In the genomic region with DNA sequence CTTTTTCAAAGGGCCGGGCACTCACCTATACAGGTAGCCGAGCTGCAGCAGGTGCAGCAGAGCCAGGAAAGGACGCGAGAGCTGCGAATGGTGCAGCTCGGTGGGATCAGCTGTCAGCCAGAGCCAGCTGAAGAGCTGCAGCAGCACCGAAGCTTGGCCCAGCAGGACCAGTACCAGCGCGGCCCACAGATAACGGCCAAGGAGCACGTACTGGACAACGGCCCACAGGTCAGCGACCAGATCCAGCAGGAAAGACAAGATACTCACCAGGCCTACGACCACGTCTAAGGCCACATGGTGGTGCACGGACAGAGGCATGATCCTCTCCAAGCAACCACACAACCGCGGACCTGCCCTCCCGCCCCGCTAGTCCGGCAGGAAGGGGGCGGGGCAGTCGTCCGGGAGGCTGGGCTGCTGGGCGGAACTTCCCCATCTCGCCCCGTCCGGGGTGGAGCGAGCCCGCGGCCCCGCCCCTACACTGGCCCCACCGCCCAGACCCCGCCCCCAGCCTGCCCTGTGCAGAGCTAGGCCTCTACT, we compare ENCODE assay signal across 8 mouse cellular contexts. TPM values are rescaled to one million over a fixed set of nuclear protein-coding genes. Genes with fewer than 3 reads are reported as not detected.
A peak's percentile ranks its signal among the peaks of the same experiment; 100 is the strongest.
DNase-seq lines count a peak whose midpoint lies in the region; ATAC-seq and TF ChIP-seq lines count a peak whose summit lies in the region.

Xkr8 (minus strand) TSS at position 399 of the 537 bp plus-strand sequence.

- H3K4me2 ChIP-seq in embryonic facial prominence, embryonic 14.5 days (ENCODE audit: low read depth, low read length) = peak within 1 kb of the TSS; percentile 68
- H3K4me2 ChIP-seq in liver, embryonic 11.5 days = peak within 1 kb of the TSS; percentile 100
- peak within 1 kb of the TSS; percentile 97 for H3K4me2 ChIP-seq in myocyte (ENCODE audit: low read depth)

- TF ChIP-seq POLR2A in myocyte (IDR thresholded peaks at IDR 0.05; ENCODE audit: insufficient read length, low read depth) = peak; percentile 88

- peak within 1 kb of the TSS; percentile 63 for H3K9ac ChIP-seq in embryonic facial prominence, embryonic 14.5 days (ENCODE audit: low read depth, low read length)
- peak within 1 kb of the TSS; percentile 72 for H3K9ac ChIP-seq in liver, embryonic 11.5 days (ENCODE audit: low read depth, low read length)

- H3K4me1 ChIP-seq in embryonic facial prominence, embryonic 14.5 days (ENCODE audit: control insufficient read depth, insufficient read depth, low read length) = peaks cover 5% of the 10 kb centered on the region
- peaks cover 13% of the 10 kb centered on the region for H3K4me1 ChIP-seq in liver, embryonic 11.5 days (replicated peaks; ENCODE audit: control insufficient read depth, insufficient read depth, low read length)

- peak; percentile 93 for DNase-seq in A20 (ENCODE audit: low read depth, low spot score)
- peak; percentile 82 to 89 for DNase-seq in adrenal gland, postnatal 4 days (ENCODE audit: low spot score in 2 of 2)
- DNase-seq in embryonic facial prominence, embryonic 14.5 days (ENCODE audit: low spot score) = peak; percentile 91
- peak; percentile 84 for DNase-seq in heart, adult 8-10 months (ENCODE audit: low spot score)
- DNase-seq in kidney, adult 8-10 months = peak; percentile 90
- peak; percentile 92 for DNase-seq in liver, embryonic 11.5 days (ENCODE audit: low spot score)
- DNase-seq in splenic B cell, adult 2 months (ENCODE audit: low read depth, low spot score) = peak; percentile 92

- peak within 1 kb of the TSS; percentile 2 for H3ac ChIP-seq in myocyte (ENCODE audit: control insufficient read depth, insufficient read length)

- H3K4me3 ChIP-seq in embryonic facial prominence, embryonic 14.5 days (ENCODE audit: low read depth, low read length) = peak within 1 kb of the TSS; percentile 54
- peak within 1 kb of the TSS; percentile 73 for H3K4me3 ChIP-seq in liver, embryonic 11.5 days (ENCODE audit: low read depth, low read length)
- peak within 1 kb of the TSS; percentile 42 for H3K4me3 ChIP-seq in myocyte

- WGBS in embryonic facial prominence, embryonic 14.5 days = 4% methylated on average over 21 of the region's 34 CpGs
- 2% methylated on average over 34 of the region's 34 CpGs for WGBS in liver, embryonic 11.5 days

- H3K27me3 ChIP-seq in embryonic facial prominence, embryonic 14.5 days (replicated peaks; ENCODE audit: control insufficient read depth, insufficient read depth, low read length) = no peaks in the 10 kb centered on the region
- H3K27me3 ChIP-seq in liver, embryonic 11.5 days (replicated peaks; ENCODE audit: control insufficient read depth, insufficient read depth, low read length) = no peaks in the 10 kb centered on the region
- H3K27me3 ChIP-seq in myocyte (ENCODE audit: control insufficient read depth, insufficient read depth, insufficient read length) = no peaks in the 10 kb centered on the region
- H3K27me3 ChIP-seq in splenic B cell, adult 2 months (ENCODE audit: control insufficient read depth, insufficient read depth, low read length, poor library complexity, severe bottlenecking) = no peaks in the 10 kb centered on the region

- no peaks in the 10 kb centered on the region for H3K9me3 ChIP-seq in embryonic facial prominence, embryonic 14.5 days (ENCODE audit: control insufficient read depth, low read length)
- H3K9me3 ChIP-seq in liver, embryonic 11.5 days (ENCODE audit: control insufficient read depth, low read length) = no peaks in the 10 kb centered on the region

- H3K79me2 ChIP-seq in myocyte (ENCODE audit: control insufficient read depth, insufficient read depth) = no peaks in the 10 kb centered on the region

- H3K36me3 ChIP-seq in embryonic facial prominence, embryonic 14.5 days (ENCODE audit: control insufficient read depth, insufficient read depth, low read length) = peaks cover 4% of the 10 kb centered on the region; the same call in 1 of the 2 replicates
- H3K36me3 ChIP-seq in liver, embryonic 11.5 days (ENCODE audit: control insufficient read depth, insufficient read depth, low read length) = peaks cover 1% of the 10 kb centered on the region; the same call in 1 of the 2 replicates
- no peaks in the 10 kb centered on the region for H3K36me3 ChIP-seq in myocyte (ENCODE audit: control insufficient read depth, insufficient read depth)
- no peaks in the 10 kb centered on the region for H3K36me3 ChIP-seq in splenic B cell, adult 2 months (ENCODE audit: control insufficient read depth, insufficient read depth, low read length, poor library complexity, severe bottlenecking)

- ATAC-seq in embryonic facial prominence, embryonic 14.5 days (ENCODE audit: low read depth) = peak; percentile 98
- ATAC-seq in liver, embryonic 11.5 days (replicated peaks; ENCODE audit: low FRiP score) = peak; percentile 93

- no peak within 1 kb of the TSS; the same call in 1 of the 2 replicates for H3K27ac ChIP-seq in embryonic facial prominence, embryonic 14.5 days (replicated peaks; ENCODE audit: low read depth, low read length)
- H3K27ac ChIP-seq in liver, embryonic 11.5 days (ENCODE audit: low read depth, low read length) = peak within 1 kb of the TSS; percentile 25; the same call in 1 of the 2 replicates

TF ChIP-seq in myocyte, 11 proteins besides CTCF, POLR2A, EP300 and RAD21:
- TF ChIP-seq MYOG (IDR thresholded peaks at IDR 0.05; ENCODE audit: control insufficient read depth in 1 of 3, insufficient read depth in 1 of 3, insufficient read length in 2 of 3, low read depth in 2 of 3) (peak in 1 of 3 experiments; percentile 24), POLR2AphosphoS2 (IDR thresholded peaks at IDR 0.05; ENCODE audit: insufficient read length, low read depth) (peak; percentile 86), REST (IDR thresholded peaks at IDR 0.05; ENCODE audit: insufficient read depth, insufficient read length) (no peak), MYOD1 (IDR thresholded peaks at IDR 0.05; ENCODE audit: control insufficient read depth in 1 of 3, insufficient read length in 2 of 3, low read depth in 2 of 3) (peak in 2 of 3 experiments; percentile 3 to 20), TCF12 (IDR thresholded peaks at IDR 0.05; ENCODE audit: insufficient read depth, poor library complexity, severe bottlenecking) (no peak), MAX (IDR thresholded peaks at IDR 0.05; ENCODE audit: low read depth) (no peak), USF1 (IDR thresholded peaks at IDR 0.05; ENCODE audit: low read depth) (no peak)

RNA-seq across cellular contexts. Expression of gene Xkr8, which starts in this region (rescaled TPM):
- total RNA-seq in adrenal gland, postnatal 4 days (2021) = 1 to 10 TPM; 5.4 to 7.3 TPM
- polyA plus RNA-seq in embryonic facial prominence, embryonic 14.5 days (2014; fragmentation: Nextera tagmentation; extraction: Ambion mirVana) = 6.9 and 9.4 TPM in 2 replicates
- total RNA-seq in heart, adult 8-10 months (2022) = 1 to 10 TPM; 1.1 to 2.1 (median 1.8) TPM
- 5.1 and 7.7 TPM in 2 replicates for polyA plus RNA-seq in liver, embryonic 11.5 days (2014; fragmentation: Nextera tagmentation; extraction: Ambion mirVana)
- polyA plus RNA-seq in myocyte (2012; fragmentation: generic; extraction: Trizol) = 4.7 TPM
